Mouse (Mus musculus) layer of hippocampus, adult 18-20 months (tissue): ENCODE measurements at regions not wholly inside any gene's neighbourhood (a gene's known extent, or its start where the extent isn't known, plus 50 kb on each side); places are given as distances from the start of the nearest gene placed in this dataset.

Experiments used
- DNase-seq, 2 experiments: peaks; one replicate each; pipeline ENCODE4 v3.0.0; 2022; ENCODE audit warnings: low spot score in 2 of 2

DNA sequence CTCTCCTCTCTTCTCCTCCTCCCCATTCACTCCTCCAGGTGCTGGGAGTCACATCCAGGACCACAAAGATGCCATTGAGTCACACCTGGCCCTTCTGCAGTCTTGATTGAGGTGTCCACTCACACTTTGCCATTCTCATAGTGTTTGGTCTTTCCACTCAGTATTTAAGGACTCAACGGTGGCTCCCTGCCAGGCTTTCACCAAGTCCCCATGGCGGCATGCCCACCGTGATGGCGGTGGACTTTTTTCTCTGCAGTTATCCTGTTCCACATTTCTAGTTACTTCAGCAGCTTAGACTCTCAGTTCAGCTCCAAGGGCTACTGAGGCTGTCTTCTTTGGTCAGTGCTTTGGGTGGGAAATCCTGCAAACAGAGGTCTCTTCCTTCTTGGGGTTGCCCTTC, 189.9 kb downstream of the Cbln1 start:
- DNase-seq = no peak

- DNase-seq = no peak
These were observed 199.1 kb downstream of the Cbln1 start for GRCm38 (mm10) chr8:87273328-87273727.

- no peak for DNase-seq
These were observed 201.8 kb downstream of the Cbln1 start for GRCm38 (mm10) chr8:87270525-87271187.

DNA sequence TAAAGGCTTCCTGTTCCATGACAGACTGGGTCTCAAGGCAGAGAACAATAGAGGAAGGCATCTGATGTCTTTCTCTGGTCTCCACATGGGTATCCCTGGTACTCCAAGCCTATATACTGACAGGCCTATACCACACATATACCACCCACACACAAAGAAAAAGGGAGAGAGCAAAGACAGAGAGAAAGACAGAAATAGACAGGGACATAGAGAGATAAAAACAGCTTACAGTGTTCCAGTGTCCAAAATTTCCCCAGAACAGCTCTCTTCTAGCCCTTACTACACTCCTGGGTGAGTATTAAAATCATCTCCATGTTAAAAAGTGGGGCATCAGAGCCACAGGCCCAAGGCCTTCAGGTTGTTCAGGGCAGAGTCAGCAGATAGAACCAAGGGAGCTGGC, 204.2 kb downstream of the Cbln1 start:
- no peak for DNase-seq

- DNase-seq = no peak
These were observed 207.4 kb downstream of the Cbln1 start for GRCm38 (mm10) chr8:87264999-87265398.

DNA sequence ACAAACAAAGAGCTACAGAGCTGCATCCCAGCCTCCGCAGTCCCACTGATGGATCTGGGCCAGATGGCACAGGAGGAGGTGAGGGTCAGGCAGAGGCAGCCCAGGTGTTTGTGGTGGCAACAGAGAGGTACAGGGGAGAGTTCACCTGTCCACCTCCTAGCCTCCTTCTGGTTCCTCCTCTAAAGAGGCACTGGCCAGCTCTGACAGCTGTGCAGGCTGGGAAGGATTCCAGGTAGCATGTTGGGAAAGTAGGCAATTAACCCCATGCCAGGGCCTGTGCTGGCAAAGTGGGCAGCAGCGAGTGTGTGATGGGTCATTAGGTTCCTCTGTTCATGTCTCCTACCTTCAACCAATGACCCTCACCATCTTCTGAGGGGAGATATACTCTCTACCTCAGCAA, 212.1 kb downstream of the Cbln1 start:
- no peak for DNase-seq

- DNase-seq = no peak
These were observed 229.7 kb downstream of the Cbln1 start for GRCm38 (mm10) chr8:87242681-87243080.

GRCm38 (mm10) chr8:87237181-87237580, 235.2 kb downstream of the Cbln1 start:
- no peak for DNase-seq

DNA sequence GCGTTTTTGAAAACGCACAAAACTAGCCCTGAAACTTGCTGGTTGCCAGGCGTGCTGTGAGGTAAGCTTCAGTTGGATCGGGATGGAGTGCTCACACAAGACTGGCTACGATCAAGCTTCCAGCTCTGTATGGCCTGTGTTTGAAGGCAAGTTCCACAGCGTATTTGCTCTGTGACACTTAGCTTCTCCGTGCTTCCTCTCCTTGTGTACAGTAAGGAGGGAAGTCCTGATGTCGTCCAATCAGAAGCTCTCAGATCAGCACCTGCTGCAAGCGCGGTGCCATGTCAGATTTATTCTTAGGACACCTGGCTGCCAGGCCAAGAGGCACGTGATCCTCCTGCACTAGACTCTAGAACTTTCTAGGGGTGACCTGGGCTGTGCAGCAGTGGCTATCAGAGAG, 236.0 kb downstream of the Cbln1 start:
- no peak for DNase-seq

GRCm38 (mm10) chr8:87235341-87236075, 236.9 kb downstream of the Cbln1 start:
- peak; percentile 69 to 84 for DNase-seq

DNA sequence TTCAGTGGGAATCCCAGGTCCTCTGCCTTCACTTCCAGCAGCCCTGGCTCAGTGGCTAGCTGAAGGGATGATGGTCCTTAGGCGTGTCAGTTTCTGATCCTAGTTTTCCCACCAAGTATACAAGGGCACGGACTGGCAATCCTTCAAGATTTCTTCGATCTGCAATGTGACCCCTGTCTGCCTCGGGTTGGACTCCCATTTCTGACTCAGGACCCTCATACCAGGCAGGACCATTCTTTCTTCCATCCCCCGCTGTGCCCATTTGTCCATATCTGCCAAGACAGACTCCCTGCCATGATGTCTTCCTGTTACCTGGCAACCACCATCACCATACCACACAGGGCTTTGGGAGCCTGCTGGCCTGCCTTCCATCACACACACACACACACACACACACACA, 238.1 kb downstream of the Cbln1 start:
- DNase-seq = no peak

GRCm38 (mm10) chr8:87233805-87234331, 238.5 kb downstream of the Cbln1 start:
- no peak for DNase-seq

- peak in 1 of 2 experiments; percentile 29 for DNase-seq
These were observed 240.6 kb downstream of the Cbln1 start for GRCm38 (mm10) chr8:87231762-87232161.

DNA sequence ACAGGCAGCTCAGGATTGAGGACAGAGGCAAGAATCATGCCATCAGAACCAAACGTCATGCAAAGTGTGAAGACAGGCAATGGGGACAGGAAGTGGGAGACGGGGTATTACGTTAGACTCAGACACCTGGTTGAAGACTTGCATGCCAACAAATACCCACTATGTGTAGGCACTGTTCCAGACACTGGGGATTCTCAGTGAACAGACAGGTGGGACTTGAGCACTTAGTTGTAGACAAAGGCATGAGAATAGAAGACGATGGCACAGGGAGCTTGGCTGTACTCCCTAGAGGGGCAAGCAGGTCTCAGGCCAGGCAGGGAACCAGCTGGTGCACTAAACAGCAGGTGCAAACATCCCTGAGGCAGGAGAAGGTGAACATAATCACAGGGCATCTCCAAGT, 242.3 kb downstream of the Cbln1 start:
- no peak for DNase-seq

- DNase-seq = no peak
These were observed 243.2 kb downstream of the Cbln1 start for GRCm38 (mm10) chr8:87229182-87229581.

GRCm38 (mm10) chr8:87228777-87229176, 243.6 kb downstream of the Cbln1 start:
- DNase-seq = no peak

- DNase-seq = peak in 1 of 2 experiments; percentile 27
These were observed 246.6 kb downstream of the Cbln1 start for GRCm38 (mm10) chr8:87225504-87226425.

DNA sequence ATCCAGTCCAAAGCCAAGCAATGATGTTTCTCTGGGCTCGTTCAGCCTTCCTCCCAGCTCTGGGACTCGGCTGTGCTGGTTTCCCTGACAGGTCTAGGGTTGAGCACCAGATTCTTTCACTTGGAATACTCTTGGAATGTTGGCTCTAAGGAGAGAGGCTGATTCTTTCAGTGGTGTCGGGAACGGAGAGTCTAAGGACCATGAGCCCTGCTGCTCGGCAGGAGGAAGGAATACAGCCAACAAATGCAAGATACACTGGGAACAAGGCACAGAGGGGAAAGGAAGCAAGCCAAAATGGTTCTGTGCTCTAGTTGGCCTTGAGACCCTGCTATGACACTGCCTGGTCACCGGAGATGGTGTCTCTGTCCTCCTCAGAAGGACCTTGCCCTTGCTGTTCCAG, 251.8 kb downstream of the Cbln1 start:
- DNase-seq = no peak

GRCm38 (mm10) chr8:87218956-87219482, 253.4 kb downstream of the Cbln1 start:
- DNase-seq = no peak

DNA sequence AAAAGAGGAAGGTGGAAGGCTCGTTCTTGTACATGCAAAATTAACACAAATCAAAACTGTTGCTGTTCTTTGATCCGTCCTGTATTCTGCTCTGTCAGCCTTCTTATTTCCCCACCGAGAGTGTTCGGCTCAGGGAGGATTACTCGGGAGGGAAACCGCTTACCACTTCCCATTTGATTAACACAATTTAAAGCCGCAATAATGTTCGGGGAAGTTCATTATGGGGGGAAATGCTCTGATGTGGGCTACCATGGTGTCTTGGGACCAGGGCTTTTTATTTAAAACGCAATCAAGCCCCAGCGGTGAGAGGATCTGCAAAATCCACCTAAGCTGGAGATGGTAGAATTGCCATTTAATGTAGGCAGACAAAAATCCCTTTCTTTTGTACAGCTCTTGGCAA, 257.4 kb downstream of the Cbln1 start:
- DNase-seq = no peak

DNA sequence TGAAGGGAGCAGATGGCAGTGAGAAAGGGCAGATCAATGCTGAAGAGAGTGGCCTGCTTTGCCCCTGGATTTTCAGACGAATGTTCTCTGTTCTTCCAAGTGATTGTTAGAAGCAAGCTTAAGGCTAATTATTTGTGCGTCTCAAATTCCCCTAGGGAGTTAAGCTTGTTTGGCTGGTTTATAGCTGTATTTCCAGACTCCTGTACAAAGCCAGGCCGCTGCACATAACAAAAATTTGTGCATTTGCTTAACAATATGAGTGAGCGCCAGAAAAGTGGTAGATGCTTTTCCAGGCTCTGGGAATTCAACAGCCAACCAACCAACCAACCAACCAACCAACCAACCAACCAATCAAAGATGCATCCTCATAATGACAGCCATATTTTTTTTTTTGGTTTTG, 261.9 kb downstream of the Cbln1 start:
- no peak for DNase-seq
